Mouse (Mus musculus) cortical plate, adult 2 months (tissue): Measurements from ENCODE around the gene Exd1.

Experiments
- CTCF ChIP-seq: fragments of 200-500 bp; IDR thresholded peaks from 2 replicates; pipeline ENCODE4 v1.5.1; 2011; ENCODE audit warnings: mild to moderate bottlenecking, control low read depth, low read length; ENCODE audit not compliant: insufficient read depth; ENCODE audit errors: extremely low read depth
- POLR2A ChIP-seq: fragments of 200-500 bp; IDR thresholded peaks from 2 replicates; pipeline ENCODE4 v1.6.1; 2011; ENCODE audit warnings: mild to moderate bottlenecking, low read length, control low read depth; ENCODE audit not compliant: insufficient read depth; ENCODE audit errors: extremely low read depth

DNA sequence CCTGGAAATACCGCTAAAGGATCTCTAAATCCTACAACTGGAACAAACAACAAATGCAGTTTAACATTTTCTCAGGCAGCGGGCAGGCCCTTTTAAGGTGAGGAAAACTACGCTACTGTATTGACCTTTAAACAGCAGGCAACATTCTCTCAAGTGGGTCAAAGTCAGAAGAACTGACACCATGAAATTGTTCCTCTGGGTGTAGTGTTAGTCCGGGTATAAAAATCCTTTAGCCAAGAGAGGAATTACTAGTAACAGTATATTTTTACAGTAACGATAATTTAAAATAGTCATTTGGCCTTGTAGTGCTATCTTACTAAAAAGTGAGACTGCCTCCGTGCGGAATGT, 46.3 kb upstream of the Exd1 start:
- TF ChIP-seq CTCF (no peak), POLR2A (no peak)
